Mouse (Mus musculus) kidney, postnatal 0 days (tissue): ENCODE data around the gene Sacs. TPM values are rescaled to one million over a fixed set of nuclear protein-coding genes. Genes with fewer than 3 reads are reported as not detected.

Experiments used
- ATAC-seq: fragments of 200-750 bp; cut with Nextera tagmentation; replicated peaks from 2 replicates; pipeline ENCODE4 v1.8.0; 2017; ENCODE audit warnings: low read depth, moderate number of reproducible peaks, moderate TSS enrichment, moderate library complexity; ENCODE audit not compliant: low FRiP score
- DNase-seq: peaks from one replicate; pipeline ENCODE4 v3.0.0-alpha.2; 2016; ENCODE audit warnings: low spot score
- H3K27ac ChIP-seq: fragments of 300-500 bp; sonication (generic); 2 replicates; pipeline ENCODE4 v1.5.1; 2014; ENCODE audit warnings: mild to moderate bottlenecking
- H3K27me3 ChIP-seq: fragments of 300-500 bp; sonication (generic); 2 replicates; pipeline ENCODE4 v1.6.1; 2014; ENCODE audit warnings: low read length, mixed read lengths; ENCODE audit not compliant: insufficient read depth
- H3K36me3 ChIP-seq: fragments of 300-500 bp; sonication (generic); 2 replicates; pipeline ENCODE4 v1.6.1; 2014; ENCODE audit warnings: low read length, mixed read lengths; ENCODE audit not compliant: insufficient read depth
- H3K4me1 ChIP-seq: fragments of 300-500 bp; sonication (generic); replicated peaks from 2 replicates; pipeline ENCODE4 v1.6.1; 2014; ENCODE audit warnings: antibody characterized with exemption, low read length, mixed read lengths; ENCODE audit not compliant: insufficient read depth
- H3K4me2 ChIP-seq: fragments of 300-500 bp; sonication (generic); 2 replicates; pipeline ENCODE4 v1.6.1; 2014; ENCODE audit warnings: mild to moderate bottlenecking, low read length, moderate library complexity, mixed read lengths
- H3K4me3 ChIP-seq: fragments of 300-500 bp; sonication (generic); replicated peaks from 2 replicates; pipeline ENCODE4 v1.5.1; 2014; ENCODE audit warnings: low read depth, low read length
- H3K9ac ChIP-seq: fragments of 300-500 bp; sonication (generic); 2 replicates; pipeline ENCODE4 v1.6.1; 2014; ENCODE audit warnings: low read depth, low read length
- H3K9me3 ChIP-seq: fragments of 300-500 bp; sonication (generic); replicated peaks from 2 replicates; pipeline ENCODE4 v1.6.1; 2016; ENCODE audit warnings: low read length, inconsistent platforms, mixed read lengths
- CTCF ChIP-seq: IDR thresholded peaks from 2 replicates; pipeline ENCODE4 v1.5.1; 2016; ENCODE audit warnings: antibody characterized with exemption, low read depth, mild to moderate bottlenecking, moderate library complexity
- WGBS: fragments of 180-500 bp; shearing (Covaris S2); extraction: QIAGEN DNeasy Blood & Tissue Kit; methylation state at CpG from one replicate; pipeline ENCODE4 v1.1.7; 2014; 5-methylcytosine and 5-hydroxymethylcytosine counted together
- polyA plus RNA-seq: library from polyadenylated mRNA; unstranded; fragments of >200 nt; fragmentation: Nextera tagmentation; extraction: Ambion mirVana; gene quantifications from 2 replicates; pipeline ENCODE4 v1.2.1, GENCODE M21; 2015

The Sacs gene
- polyA plus RNA-seq, 1 experiment from 2014 or later = 1.2 TPM

- Histone ChIP-seq H3K9me3 (no peaks in the 10 kb centered on the region), H3K9ac (no peak overlapping the region), H3K4me1 (no peaks in the 10 kb centered on the region), H3K27me3 (no peaks in the 10 kb centered on the region), H3K36me3 (no peaks in the 10 kb centered on the region), H3K4me2 (no peak overlapping the region), H3K27ac (no peak overlapping the region), H3K4me3 (no peak overlapping the region)
- ATAC-seq (no peak), DNase-seq (no peak)
- TF ChIP-seq CTCF = no peak
- 58% methylated on average over 5 of the region's 5 CpGs for WGBS
These were observed 129.7 kb downstream of the Sacs start for GRCm38 (mm10) chr14:61267908-61268475.

GRCm38 (mm10) chr14:61274414-61275198 is 136.3 kb downstream of the Sacs start:
- DNase-seq = peak; percentile 27
- WGBS = 9% methylated on average over 38 of the region's 38 CpGs
- ATAC-seq = 0 out of 2 replicates have a peak, but pooled peaks have one; percentile 29
- Histone ChIP-seq H3K36me3 (no peaks in the 10 kb centered on the region), H3K4me2 (peak overlapping the region; percentile 48), H3K27ac (no peak overlapping the region), H3K9me3 (no peaks in the 10 kb centered on the region), H3K9ac (no peak overlapping the region), H3K27me3 (peaks cover 6% of the 10 kb centered on the region; the same call in 1 of the 2 replicates), H3K4me1 (0 out of 2 replicates have a peak, but pooled peaks cover 5% of the 10 kb centered on the region), H3K4me3 (peak overlapping the region; percentile 8; the same call in 1 of the 2 replicates)
- TF ChIP-seq CTCF = no peak

GRCm38 (mm10) chr14:61277285-61277684 is 139.0 kb downstream of the Sacs start:
- DNase-seq (no peak), ATAC-seq (no peak)
- H3K9me3 ChIP-seq = no peaks in the 10 kb centered on the region
- peaks cover 6% of the 10 kb centered on the region; the same call in 1 of the 2 replicates for H3K27me3 ChIP-seq
- H3K4me3 ChIP-seq = no peak overlapping the region
- no peak overlapping the region for H3K4me2 ChIP-seq
- TF ChIP-seq CTCF = peak; percentile 73
- no peaks in the 10 kb centered on the region for H3K36me3 ChIP-seq
- H3K9ac ChIP-seq = no peak overlapping the region
- 39% methylated on average over 1 of the region's 1 CpGs for WGBS
- 0 out of 2 replicates have a peak, but pooled peaks cover 5% of the 10 kb centered on the region for H3K4me1 ChIP-seq
- no peak overlapping the region for H3K27ac ChIP-seq

- Histone ChIP-seq H3K9me3 (no peaks in the 10 kb centered on the region), H3K4me3 (no peak overlapping the region), H3K4me2 (no peak overlapping the region), H3K27me3 (peaks cover 6% of the 10 kb centered on the region; the same call in 1 of the 2 replicates), H3K36me3 (no peaks in the 10 kb centered on the region), H3K9ac (no peak overlapping the region), H3K4me1 (0 out of 2 replicates have a peak, but pooled peaks cover 5% of the 10 kb centered on the region), H3K27ac (no peak overlapping the region)
- ATAC-seq (no peak), DNase-seq (no peak)
- no peak for TF ChIP-seq CTCF
- 73% methylated on average over 7 of the region's 7 CpGs for WGBS
These were observed 140.5 kb downstream of the Sacs start for GRCm38 (mm10) chr14:61278676-61279300.

- H3K9ac ChIP-seq = no peak overlapping the region
- no peaks in the 10 kb centered on the region for H3K4me1 ChIP-seq
- no peaks in the 10 kb centered on the region for H3K36me3 ChIP-seq
- no peak overlapping the region for H3K27ac ChIP-seq
- H3K9me3 ChIP-seq = no peaks in the 10 kb centered on the region
- H3K4me2 ChIP-seq = no peak overlapping the region
- no peak for TF ChIP-seq CTCF
- no peak for ATAC-seq
- no peaks in the 10 kb centered on the region for H3K27me3 ChIP-seq
- no peak overlapping the region for H3K4me3 ChIP-seq
- DNase-seq = no peak
- 73% methylated on average over 19 of the region's 19 CpGs for WGBS
These were observed 150.5 kb downstream of the Sacs start for GRCm38 (mm10) chr14:61288606-61289286.

Other genes starting within 250 kb of the Sacs start
- gene Tnfrsf19, start 92.0 kb upstream of the Sacs start, polyA plus RNA-seq = 13.8 and 14.3 TPM in 2 replicates
- gene Sgcg, start 120.0 kb downstream of the Sacs start, polyA plus RNA-seq = 0.60 and 1.2 TPM in 2 replicates
- gene Arl11, start 171.3 kb downstream of the Sacs start, polyA plus RNA-seq = 0.71 and 1.2 TPM in 2 replicates
- 11.3 and 13.4 TPM in 2 replicates for gene Ebpl, start 222.0 kb downstream of the Sacs start, polyA plus RNA-seq